Mouse (Mus musculus) frontal cortex, adult 2 months (tissue): ENCODE measurements around the gene A430078G23Rik. TPM values are rescaled to one million over a fixed set of nuclear protein-coding genes. Genes with fewer than 3 reads are reported as not detected.
A peak's percentile ranks its signal among the peaks of the same experiment; 100 is the strongest.
"Not testable (repeated sequence)": the region's sequence is repeated elsewhere in the genome, so short reads cannot be mapped to it uniquely, and the experiment has no call there.

ENCODE experiments used
- DNase-seq, 2 experiments: peaks; one replicate each; pipeline ENCODE4 v3.0.0; 2022; ENCODE audit warnings: low spot score in 1 of 2; ENCODE audit errors: extremely low spot score in 1 of 2
- polyA plus RNA-seq: library from polyadenylated mRNA; depleted of rRNA; stranded (reverse); fragments of >200 nt; gene quantifications from 2 replicates; pipeline ENCODE4 v1.2.3, GENCODE M21; 2012; rRNA removed

Gene A430078G23Rik
- 0.46 and 0.52 TPM in 2 replicates for polyA plus RNA-seq

DNA sequence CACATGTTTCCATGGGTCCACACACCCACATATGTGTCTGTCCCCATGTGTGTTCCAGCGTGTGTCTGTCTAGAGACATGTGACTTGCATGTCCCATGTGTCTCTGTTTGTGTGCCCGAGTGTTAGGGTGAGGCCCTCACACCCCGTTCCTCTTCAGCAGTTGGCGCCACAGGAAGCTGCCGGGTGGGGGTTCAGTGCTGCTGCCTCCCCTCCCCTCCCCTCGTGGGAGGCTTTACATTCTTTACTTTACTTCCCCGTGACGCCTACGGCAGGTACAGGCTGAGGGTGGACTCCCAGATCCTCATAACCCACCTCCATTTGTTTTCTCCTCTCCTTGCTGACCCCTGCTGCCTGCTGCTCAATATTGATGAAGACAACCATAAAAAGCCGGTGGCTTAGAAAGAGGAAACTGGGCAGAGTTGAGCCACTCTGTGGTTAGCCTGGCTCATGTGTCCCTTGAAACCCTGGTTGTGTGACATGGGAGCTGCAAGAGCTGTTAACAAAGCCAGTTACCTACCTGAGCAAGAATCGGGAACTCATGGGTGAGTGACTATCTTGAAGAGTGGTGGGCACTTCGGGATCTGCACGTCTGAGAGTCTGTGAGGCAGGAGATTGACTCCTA lies at the start of gene A430078G23Rik:
A430078G23Rik (plus strand) TSS at position 227 of the 622 bp plus-strand sequence.
- no peak for DNase-seq

DNA sequence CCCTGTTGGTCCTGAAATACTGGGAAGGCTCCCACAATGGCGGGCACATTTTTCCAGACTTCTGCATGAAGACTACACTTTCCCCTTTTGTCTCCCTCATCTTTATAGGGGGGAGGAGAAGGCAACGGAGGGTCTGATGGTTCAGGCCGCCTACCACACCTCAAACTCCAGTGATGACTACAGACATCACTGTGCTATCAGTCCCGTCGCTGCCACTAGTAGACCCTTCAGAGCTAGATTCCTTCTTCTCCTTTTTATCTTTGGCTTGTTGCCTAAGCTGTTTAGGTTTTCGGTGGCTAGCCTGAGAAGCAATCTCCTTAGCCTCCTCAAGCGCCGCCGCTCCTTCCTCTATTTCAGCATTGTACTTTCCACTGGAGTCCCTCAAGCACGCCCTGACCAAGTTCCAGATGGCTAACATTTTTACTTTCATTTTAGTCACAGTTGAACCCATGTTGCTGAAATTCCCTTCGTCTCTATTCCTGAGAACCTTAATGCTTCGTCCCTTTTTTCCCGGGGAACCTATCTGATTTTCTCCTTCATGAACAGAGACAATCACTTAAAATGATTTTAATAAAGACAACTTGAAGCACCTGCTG lies 44.9 kb upstream of the A430078G23Rik start:
- DNase-seq = not testable (repeated sequence)

DNA sequence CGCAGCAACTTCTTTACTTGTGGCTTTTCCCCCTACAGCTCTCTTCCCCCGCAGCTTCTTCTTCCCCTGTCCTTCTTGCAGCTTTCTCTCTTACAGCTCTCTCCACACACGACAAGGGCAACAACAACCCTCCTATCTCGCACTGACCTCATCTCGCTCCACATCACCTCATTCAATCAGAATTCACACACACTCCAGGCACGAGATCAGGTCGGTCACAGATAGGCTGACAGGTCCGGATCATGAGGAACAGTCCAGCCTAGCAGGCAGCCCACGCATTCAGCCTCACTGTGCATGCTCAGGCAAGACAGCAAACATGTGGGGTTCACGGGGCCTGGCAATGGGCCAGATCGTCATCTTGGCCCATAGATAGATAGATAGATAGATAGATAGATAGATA lies 43.6 kb upstream of the A430078G23Rik start:
- no peak for DNase-seq

DNA sequence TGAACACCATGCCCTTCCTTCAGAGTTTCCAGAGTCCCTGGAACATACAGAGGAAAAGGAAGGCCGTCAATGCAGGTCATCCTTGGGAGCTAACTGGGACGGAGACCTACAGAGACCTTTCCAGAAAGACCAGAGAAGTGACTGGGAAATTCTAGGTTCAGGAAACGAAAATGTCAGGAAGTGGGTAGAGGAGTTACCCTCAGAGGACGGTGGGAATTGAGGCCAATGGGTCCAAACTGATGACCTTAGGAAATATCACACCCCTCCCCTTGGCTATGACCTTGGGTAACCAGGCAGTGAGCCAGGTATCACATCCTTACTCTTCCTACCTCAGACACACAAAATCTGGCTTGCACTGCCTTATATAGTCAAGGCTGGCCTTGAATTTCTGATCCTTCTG lies 41.7 kb upstream of the A430078G23Rik start:
- DNase-seq = no peak

DNA sequence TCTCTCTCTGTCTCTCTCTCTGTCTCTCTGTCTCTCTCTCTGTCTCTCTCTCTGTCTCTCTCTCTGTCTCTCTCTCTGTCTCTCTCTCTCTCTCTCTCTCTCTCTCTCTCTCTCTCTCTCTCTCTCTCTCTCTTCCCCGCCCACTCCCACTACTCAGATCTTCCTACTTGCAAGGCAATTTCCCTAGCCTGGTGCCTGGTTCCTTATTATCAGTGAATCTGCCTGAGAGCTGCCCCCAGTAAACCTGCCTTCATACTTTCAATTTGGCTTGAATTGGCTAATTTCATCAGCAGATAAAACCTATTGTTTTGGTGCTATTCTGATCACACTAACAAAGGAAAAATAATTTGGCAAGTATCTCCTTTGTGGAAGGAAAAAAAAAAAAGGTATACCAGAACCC lies 39.8 kb upstream of the A430078G23Rik start:
- DNase-seq = not testable (repeated sequence)

DNA sequence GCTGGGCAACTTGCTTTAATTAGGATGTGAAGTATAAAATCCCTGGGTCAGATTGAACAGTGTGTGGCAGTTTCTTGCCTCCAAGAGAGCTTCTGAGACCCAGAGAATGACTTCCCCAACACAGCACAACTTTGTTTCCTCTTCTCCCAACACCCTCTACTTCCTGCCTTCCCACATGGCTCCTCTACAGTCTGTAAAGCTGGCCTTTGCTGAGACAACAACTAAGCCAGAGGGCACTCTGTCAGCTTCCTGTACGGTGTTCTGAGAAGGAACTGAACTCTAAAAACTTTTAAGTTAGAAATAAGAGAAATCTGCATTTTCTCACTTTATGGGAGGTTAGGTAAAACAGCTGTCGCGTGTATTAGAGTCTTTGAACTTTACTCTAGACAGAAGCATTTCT lies 39.4 kb upstream of the A430078G23Rik start:
- no peak for DNase-seq

DNA sequence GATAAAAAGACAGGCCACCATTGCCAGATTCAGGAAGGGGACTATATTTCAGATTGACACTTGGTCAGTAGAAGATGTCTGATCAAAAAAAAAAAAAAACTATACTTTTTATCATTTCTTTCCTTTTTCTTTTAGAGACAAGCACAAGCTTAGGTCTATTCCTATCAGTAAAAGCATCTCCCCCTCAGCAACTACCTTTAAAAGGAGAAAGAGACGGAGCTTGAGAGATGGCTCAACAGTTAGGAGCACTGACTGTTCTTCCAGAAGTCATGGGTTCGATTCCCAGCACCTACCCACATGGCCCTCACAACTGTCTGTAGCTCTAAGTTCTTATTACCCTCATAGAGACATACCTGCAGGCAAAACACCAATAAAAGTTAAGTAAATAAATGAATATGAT lies 38.9 kb upstream of the A430078G23Rik start:
- DNase-seq = no peak

DNA sequence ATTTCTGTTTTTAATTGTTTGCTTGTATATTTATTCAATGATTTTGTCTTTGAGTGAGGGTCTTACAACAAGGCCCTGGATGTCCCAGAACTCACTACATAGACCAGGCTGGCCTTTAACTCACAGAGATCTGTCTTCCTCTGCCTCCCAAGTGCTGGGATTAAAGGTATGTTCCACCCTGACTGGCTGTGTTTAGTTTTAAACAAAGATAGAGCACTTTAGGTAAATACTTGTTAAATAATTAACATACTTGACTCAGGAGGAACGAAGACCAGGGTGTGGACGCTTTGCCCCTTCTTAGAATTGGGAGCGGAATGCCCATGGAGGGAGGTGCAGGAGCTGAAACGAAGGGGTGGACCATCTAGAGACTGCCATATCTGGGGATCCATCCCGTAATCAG lies 36.6 kb upstream of the A430078G23Rik start:
- no peak for DNase-seq

DNA sequence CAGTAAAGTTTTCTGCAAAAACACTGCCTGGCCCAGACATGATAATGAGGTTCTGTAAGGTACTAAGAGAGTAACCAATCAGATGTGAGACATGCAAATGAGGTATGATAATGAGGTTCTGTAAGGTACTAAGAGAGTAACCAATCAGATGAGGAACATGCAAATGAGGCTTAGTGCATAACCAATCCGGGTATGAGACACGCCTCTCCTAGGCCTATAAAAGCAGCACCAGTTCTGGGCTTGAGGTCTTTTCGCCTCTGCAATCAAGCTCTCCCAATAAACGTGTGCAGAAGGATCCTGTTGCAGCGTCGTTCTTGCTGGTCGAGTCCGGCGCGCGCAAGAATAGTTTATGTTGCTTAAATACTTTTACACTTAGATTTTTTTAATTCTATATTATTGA lies 33.9 kb upstream of the A430078G23Rik start:
- not testable (repeated sequence) for DNase-seq

DNA sequence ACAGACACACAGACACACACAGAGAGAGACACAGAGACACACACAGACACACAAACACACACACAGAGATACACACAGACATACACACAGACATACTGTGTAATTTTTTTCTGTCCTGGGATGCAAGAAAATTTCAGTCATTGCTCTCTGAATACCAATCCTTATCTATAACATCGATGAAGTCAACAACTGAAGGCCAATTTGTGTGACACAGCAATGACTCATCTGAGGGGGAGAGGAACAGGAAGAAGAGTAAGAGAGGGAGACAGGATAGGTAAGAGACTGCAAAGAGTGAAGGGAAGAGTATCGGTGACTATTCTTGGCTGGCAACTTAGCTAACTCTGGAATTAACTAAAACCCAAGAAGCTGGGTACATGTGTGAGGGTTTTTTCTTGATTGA lies 29.0 kb upstream of the A430078G23Rik start:
- no peak for DNase-seq

DNA sequence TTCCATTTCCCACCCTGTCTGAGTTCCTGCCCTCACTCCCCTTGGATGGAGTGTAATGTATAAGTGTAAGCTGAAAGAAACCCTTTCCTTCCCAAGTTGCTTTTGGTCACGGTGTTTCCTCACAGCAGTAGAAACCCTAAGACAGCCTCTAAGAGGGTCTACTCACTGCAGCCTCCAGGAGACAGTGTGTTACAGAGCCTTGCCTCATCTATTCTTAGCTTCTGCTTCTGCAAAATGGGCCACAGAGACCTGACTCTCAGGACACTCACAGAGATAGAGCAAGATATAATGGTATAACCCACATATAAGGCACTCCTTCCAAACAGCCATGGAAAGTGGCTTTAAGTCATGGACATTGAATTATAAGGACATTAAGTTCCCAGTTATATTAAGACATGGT lies 26.2 kb upstream of the A430078G23Rik start:
- no peak for DNase-seq

DNA sequence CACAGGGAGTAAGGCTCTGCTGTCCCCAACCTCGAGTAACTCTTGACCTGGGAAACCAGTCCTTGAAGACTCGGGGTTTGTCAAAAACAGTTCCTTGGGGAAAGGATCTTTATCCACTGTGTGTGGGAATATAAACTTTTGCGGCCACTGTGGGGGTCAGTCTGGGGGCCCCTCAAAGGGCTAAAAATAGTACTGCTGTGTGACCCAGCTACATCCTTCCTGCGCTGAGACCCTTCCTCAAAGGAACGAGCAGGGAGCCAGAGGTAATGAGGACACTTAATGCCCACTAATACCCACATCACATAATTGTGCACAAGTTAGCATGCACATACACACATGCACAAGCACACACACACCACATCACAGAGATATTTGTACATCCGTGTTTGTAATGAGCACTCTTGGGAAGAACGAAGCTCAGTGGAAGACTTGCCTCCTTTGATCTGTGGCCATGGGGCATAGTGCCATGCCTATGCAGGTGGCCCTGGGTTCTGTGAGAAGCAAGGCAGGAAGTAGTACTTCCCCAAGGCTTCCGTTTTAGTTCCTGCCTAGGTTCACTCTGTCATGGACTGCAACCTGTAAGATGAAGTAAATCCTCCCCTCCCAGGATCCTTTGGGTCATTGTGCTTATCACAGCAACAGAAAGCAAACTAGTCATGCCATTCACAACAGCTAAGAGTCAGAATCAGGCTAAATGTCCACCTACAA lies 25.5 kb upstream of the A430078G23Rik start:
- DNase-seq = no peak

DNA sequence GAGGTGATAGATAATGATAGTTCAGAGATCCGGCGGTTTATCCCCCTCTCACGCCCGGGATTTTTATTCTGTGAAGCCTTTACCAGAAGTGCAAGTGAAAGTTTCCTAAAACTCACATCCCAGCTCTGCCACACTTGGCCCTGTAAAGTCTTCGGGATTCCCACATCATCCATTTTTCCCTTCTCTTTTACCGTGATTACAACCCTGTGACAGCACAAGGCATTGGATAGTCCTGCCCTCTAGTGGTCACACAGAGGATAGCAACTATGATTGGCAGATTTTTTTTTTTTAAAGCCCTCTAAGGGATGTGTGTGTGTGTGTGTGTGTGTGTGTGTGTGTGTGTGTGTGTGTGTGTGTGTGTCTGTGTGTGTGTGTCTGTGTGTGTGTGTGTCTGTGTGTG lies 22.6 kb upstream of the A430078G23Rik start:
- peak in 1 of 2 experiments; percentile 75 for DNase-seq

DNA sequence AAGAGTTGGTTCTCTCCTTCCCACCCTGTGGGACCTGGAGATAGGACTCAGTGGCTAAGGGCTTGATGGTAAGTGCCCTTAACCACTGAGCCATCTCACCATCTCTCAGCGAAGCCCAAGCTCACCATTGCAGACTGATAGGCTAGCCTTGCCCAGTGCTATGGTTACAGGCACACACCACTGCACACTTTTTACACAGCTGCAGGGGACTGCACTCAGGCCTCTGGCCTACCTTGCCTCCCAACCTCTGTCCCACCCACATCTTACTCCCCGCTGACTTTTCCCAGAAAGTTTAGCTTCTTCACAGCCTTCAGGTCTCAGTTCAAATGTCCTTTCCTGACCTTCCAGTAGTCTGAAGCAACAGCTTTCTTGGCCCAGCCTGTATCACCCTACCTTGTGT lies 21.5 kb upstream of the A430078G23Rik start:
- no peak for DNase-seq

DNA sequence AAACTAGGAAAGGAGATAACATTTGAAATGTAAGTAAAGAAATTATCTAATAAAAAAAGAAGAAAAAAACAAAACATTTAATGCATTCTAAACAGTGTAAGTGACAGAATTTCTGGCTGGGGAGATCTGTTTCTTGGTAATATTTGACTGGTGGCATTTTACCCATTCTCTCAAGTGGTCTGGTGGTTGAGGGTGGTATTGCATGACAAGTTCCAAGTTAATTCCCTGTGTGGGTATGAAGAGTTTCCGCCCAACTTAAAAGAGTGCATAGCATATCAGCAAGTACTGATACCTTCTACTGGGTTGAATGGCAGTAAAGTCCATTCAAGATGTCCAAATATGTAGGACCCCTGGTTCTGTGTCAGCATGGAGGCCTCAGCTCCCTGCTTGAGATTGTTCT lies 17.3 kb upstream of the A430078G23Rik start:
- no peak for DNase-seq

DNA sequence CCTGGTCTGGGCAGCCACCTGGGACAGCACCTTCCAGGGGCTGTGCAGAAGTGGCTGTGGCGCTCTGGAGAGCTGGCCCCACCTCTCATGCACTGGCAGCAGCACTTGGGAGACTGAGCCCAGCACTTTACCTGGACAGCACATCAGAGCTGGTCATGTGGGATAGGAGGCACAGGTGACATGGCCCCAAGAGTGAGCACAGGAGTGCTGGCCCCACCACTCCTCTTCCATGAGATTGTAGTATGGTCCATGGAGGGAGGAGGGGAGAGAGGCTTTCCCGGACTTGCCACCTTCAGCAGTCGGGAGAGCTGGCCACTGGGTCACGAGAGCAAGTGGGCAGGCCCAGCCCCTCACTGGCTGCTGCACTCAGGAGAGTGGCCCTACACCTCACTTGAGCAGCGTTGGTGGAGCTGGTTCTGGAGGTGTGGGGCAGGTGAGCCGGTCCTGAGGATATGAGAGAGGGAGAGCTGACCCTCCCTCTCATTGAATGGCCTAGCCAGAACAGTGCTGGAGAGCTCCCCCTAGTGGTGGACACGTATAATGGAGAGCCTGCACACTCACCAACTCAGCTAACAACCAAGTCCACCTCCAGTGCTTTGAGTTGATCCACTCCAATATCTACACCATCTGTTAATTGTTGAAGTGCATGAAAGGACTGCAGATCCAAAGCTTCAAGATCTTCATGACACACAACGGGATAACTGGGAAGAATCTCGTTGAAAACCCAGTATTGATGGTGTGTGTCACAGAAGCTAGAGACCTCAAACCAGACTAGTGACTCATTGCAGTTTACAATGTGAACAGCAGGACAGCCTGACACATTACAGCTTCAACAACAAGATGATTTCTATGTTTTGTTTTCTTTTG lies 16.3 kb upstream of the A430078G23Rik start:
- DNase-seq = peak in 1 of 2 experiments; percentile 67

DNA sequence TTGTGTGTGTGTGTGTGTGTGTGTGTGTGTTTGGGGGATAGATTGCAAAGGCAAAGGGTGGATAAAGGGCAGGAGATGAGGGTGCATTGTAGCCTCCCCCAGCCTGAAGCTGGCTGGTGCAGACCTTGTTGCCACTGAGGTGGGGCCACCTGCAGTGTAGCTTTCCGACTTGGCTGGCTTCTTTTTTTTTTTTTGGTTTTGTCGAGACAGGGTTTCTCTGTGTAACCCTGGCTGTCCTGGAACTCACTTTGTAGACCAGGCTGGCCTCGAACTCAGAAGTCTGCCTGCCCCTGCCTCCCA lies 15.7 kb upstream of the A430078G23Rik start:
- not testable (repeated sequence) for DNase-seq

DNA sequence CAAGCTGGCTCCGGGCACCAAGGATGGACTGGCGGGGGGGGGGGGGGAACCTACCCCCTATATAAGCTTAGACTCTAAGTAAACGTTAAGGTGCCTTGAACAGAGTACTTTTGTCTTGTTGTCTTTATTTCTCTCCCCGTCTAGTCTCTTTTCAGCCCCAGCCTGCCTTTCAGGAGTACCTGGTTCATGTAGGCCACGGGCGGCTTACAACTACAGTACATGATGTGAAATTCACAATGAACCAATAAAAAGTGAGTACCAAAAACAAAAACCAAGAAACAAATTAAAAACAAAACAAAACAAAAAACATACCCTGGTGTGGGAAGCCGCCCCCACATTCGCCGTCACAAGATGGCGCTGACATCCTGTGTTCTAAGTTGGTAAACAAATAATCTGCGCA lies 15.2 kb upstream of the A430078G23Rik start:
- DNase-seq = no peak

DNA sequence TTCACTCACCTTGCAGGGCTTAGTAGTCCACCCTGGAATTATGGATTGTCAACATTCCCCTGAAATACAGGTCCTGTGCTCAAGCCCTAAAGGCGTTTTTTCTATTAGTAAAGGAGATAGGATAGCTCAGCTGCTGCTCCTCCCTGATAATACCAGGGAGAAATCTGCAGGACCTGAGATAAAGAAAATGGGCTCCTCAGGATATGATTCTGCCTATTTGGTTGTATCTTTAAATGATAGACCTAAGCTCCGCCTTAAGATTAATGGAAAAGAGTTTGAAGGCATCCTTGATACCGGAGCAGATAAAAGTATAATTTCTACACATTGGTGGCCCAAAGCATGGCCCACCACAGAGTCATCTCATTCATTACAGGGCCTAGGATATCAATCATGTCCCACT lies 12.5 kb upstream of the A430078G23Rik start:
- not testable (repeated sequence) for DNase-seq

DNA sequence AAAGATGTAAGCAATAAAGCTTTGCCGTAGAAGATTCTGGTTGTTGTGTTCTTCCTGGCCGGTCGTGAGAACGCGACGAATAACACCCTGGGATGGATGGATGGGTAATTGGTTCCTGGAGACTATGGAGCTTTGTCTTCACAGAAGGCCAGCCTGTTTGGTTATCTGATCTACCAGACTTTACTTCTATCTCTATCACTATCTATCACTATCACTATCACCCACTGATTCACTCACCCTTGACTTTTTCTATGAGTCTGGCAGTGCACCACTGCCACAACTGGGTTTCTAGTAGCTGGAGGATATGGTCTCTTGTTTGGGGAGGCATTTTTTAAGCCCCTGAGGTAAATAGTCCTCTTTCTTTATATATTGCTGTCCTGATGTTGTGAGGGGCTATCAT lies 7.9 kb upstream of the A430078G23Rik start:
- no peak for DNase-seq
